Mouse (Mus musculus) lung, embryonic 16.5 days (tissue): ENCODE data around the gene Spx. TPM values are rescaled to one million over a fixed set of nuclear protein-coding genes. Genes with fewer than 3 reads are reported as not detected.

ENCODE experiments used
- ATAC-seq: fragments of 200-750 bp; cut with Nextera tagmentation; 2 replicates; pipeline ENCODE4 v1.8.0; 2017; ENCODE audit warnings: low read depth, mild to moderate bottlenecking, moderate library complexity
- H3K27ac ChIP-seq: fragments of 300-500 bp; sonication (generic); 2 replicates; pipeline ENCODE4 v1.5.1; 2014; ENCODE audit warnings: mild to moderate bottlenecking, control low read depth, low read length
- H3K27me3 ChIP-seq: fragments of 300-500 bp; sonication (generic); 2 replicates; pipeline ENCODE4 v1.6.1; 2014; ENCODE audit warnings: low read depth, low read length, mixed read lengths; ENCODE audit not compliant: control insufficient read depth, insufficient read depth
- H3K36me3 ChIP-seq: fragments of 300-500 bp; sonication (generic); 2 replicates; pipeline ENCODE4 v1.6.1; 2014; ENCODE audit warnings: low read length; ENCODE audit not compliant: control insufficient read depth, insufficient read depth
- H3K4me1 ChIP-seq: fragments of 300-500 bp; sonication (generic); replicated peaks from 2 replicates; pipeline ENCODE4 v1.6.1; 2014; ENCODE audit warnings: low read length, mixed read lengths; ENCODE audit not compliant: control insufficient read depth, insufficient read depth
- H3K4me2 ChIP-seq: fragments of 300-500 bp; sonication (generic); 2 replicates; pipeline ENCODE4 v1.6.1; 2014; ENCODE audit warnings: low read depth, low read length, control low read depth
- H3K4me3 ChIP-seq: fragments of 300-500 bp; sonication (generic); 2 replicates; pipeline ENCODE4 v1.5.1; 2014; ENCODE audit warnings: mild to moderate bottlenecking, low read length, control low read depth
- H3K9ac ChIP-seq: fragments of 300-500 bp; sonication (generic); 2 replicates; pipeline ENCODE4 v1.6.1; 2014; ENCODE audit warnings: low read length, control low read depth
- H3K9me3 ChIP-seq: fragments of 300-500 bp; sonication (generic); 2 replicates; pipeline ENCODE4 v1.6.1; 2016; ENCODE audit warnings: low read length; ENCODE audit not compliant: control insufficient read depth
- WGBS: fragments of 180-500 bp; shearing (Covaris S2); extraction: QIAGEN DNeasy Blood & Tissue Kit; methylation state at CpG from one replicate; pipeline ENCODE4 v1.1.7; 2014; 5-methylcytosine and 5-hydroxymethylcytosine counted together
- polyA plus RNA-seq: library from polyadenylated mRNA; unstranded; fragments of >200 nt; fragmentation: Nextera tagmentation; extraction: Ambion mirVana; gene quantifications from 2 replicates; pipeline ENCODE4 v1.2.1, GENCODE M21; 2015

The Spx gene
- polyA plus RNA-seq, 1 experiment from 2014 or later = 0.49 TPM

- H3K4me2 ChIP-seq = no peak overlapping the region
- 86% methylated on average over 9 of the region's 9 CpGs for WGBS
- peaks cover 13% of the 10 kb centered on the region for H3K4me1 ChIP-seq
- no peaks in the 10 kb centered on the region for H3K9me3 ChIP-seq
- no peak overlapping the region for H3K4me3 ChIP-seq
- no peak for ATAC-seq
- H3K36me3 ChIP-seq = no peaks in the 10 kb centered on the region
- H3K9ac ChIP-seq = no peak overlapping the region
- no peak overlapping the region for H3K27ac ChIP-seq
- no peaks in the 10 kb centered on the region for H3K27me3 ChIP-seq
These were observed 28.7 kb upstream of the Spx start for GRCm38 (mm10) chr6:142384521-142384920.

GRCm38 (mm10) chr6:142386285-142387010 is 26.8 kb upstream of the Spx start:
- Histone ChIP-seq H3K27ac (no peak overlapping the region), H3K27me3 (no peaks in the 10 kb centered on the region), H3K36me3 (no peaks in the 10 kb centered on the region), H3K4me1 (peaks cover 13% of the 10 kb centered on the region), H3K9ac (peak overlapping the region; percentile 69), H3K9me3 (no peaks in the 10 kb centered on the region), H3K4me3 (peak overlapping the region; percentile 86), H3K4me2 (peak overlapping the region; percentile 85)
- no peak for ATAC-seq
- WGBS = 3% methylated on average over 31 of the region's 31 CpGs

DNA sequence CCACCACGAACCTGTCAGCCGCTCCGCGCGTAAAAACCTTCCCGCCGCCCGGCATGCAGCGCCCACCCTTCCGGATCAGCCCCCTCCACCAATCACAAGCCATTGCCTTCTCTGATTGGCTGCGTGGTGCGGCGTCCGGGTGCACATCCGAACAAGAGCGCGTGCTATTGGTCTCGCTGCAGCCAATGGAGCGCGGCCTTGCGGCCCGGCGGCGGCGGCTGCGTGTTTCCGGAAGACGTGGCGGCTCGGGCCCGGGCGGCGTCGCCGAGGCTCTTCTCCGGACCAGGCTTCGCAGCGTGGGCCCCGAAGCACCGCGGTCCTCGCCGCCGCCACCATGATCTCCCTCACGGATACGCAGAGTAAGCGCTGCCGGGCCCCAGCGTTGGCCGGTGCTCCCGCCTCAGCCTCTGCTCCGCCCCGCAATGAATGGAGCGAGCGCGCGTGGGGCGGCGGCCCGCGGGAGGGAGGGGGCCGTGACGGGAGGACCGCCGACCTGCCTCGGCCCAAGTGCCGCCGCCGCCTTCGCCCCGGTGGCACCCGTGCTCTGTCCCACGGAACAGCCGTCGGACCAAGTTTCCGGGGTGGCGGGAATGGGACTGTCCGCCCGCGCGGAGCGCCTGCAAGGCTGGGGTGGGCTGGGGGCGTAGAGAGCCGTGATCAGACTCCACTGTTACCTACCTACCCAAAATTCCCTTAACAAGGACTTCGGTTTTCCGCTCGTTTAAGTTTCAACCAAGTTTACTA is 26.1 kb upstream of the Spx start, which contains the start of the genes Recql and Golt1b:
Gene Recql, minus strand, starts transcription at position 77 of the 744 bp plus-strand sequence.
Gene Golt1b, plus strand, starts transcription at position 211 of the 744 bp plus-strand sequence.
- Histone ChIP-seq H3K9me3 (no peaks in the 10 kb centered on the region), H3K27me3 (no peaks in the 10 kb centered on the region), H3K9ac (peak within 1 kb of the TSS; percentile 91), H3K4me3 (peak within 1 kb of the TSS; percentile 86), H3K4me2 (peak within 1 kb of the TSS; percentile 85), H3K4me1 (peaks cover 13% of the 10 kb centered on the region), H3K36me3 (no peaks in the 10 kb centered on the region), H3K27ac (no peak within 1 kb of the TSS)
- ATAC-seq = peak; percentile 100
- under 1% methylated on average over 78 of the region's 87 CpGs for WGBS

- H3K9ac ChIP-seq = peak overlapping the region; percentile 91
- H3K27ac ChIP-seq = no peak overlapping the region
- no peaks in the 10 kb centered on the region for H3K9me3 ChIP-seq
- H3K4me2 ChIP-seq = peak overlapping the region; percentile 71
- ATAC-seq = no peak
- no peaks in the 10 kb centered on the region for H3K36me3 ChIP-seq
- peaks cover 13% of the 10 kb centered on the region for H3K4me1 ChIP-seq
- H3K27me3 ChIP-seq = no peaks in the 10 kb centered on the region
- WGBS = 13% methylated on average over 8 of the region's 8 CpGs
- H3K4me3 ChIP-seq = peak overlapping the region; percentile 86
These were observed 25.4 kb upstream of the Spx start for GRCm38 (mm10) chr6:142387755-142388271.

- Histone ChIP-seq H3K9me3 (no peaks in the 10 kb centered on the region), H3K9ac (no peak overlapping the region), H3K27me3 (no peaks in the 10 kb centered on the region), H3K4me3 (no peak overlapping the region), H3K27ac (no peak overlapping the region), H3K36me3 (peaks cover 3% of the 10 kb centered on the region; the same call in 1 of the 2 replicates), H3K4me1 (peaks cover 13% of the 10 kb centered on the region), H3K4me2 (peak overlapping the region; percentile 11; the same call in 1 of the 2 replicates)
- no peak for ATAC-seq
- WGBS = 85% methylated on average over 2 of the region's 2 CpGs
These were observed 24.1 kb upstream of the Spx start for GRCm38 (mm10) chr6:142389101-142389500.

GRCm38 (mm10) chr6:142392312-142392711 is 20.9 kb upstream of the Spx start:
- H3K27ac ChIP-seq = no peak overlapping the region
- H3K4me1 ChIP-seq = peaks cover 9% of the 10 kb centered on the region
- H3K4me2 ChIP-seq = no peak overlapping the region
- H3K27me3 ChIP-seq = no peaks in the 10 kb centered on the region
- peaks cover 20% of the 10 kb centered on the region for H3K36me3 ChIP-seq
- H3K9me3 ChIP-seq = no peaks in the 10 kb centered on the region
- no peak for ATAC-seq
- no peak overlapping the region for H3K9ac ChIP-seq
- no peak overlapping the region for H3K4me3 ChIP-seq
- WGBS = 77% methylated on average over 5 of the region's 5 CpGs

DNA sequence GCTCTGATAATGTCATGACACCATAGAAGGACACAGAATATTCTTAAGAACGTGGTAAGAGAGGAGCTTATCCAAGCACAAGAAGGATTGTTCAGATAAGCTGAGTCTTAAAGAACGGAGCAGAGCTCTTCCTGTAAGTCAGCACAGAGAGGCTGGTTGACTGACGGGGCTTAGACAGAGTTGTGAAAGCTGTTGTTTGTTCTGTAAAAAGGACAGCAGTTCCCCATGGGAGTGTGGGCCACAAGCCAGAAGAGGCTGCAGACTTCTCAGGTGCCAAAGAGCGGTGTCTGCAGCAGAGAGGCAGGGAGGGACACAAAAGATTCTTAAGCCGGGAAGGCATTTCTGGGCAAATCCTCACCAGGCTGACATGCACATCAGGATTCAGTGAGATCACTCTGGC is 18.6 kb upstream of the Spx start:
- no peak for ATAC-seq
- 79% methylated on average over 5 of the region's 5 CpGs for WGBS
- no peak overlapping the region for H3K4me3 ChIP-seq
- H3K4me1 ChIP-seq = no peaks in the 10 kb centered on the region
- H3K27me3 ChIP-seq = no peaks in the 10 kb centered on the region
- no peak overlapping the region for H3K9ac ChIP-seq
- peaks cover 20% of the 10 kb centered on the region for H3K36me3 ChIP-seq
- no peak overlapping the region for H3K27ac ChIP-seq
- no peak overlapping the region for H3K4me2 ChIP-seq
- H3K9me3 ChIP-seq = no peaks in the 10 kb centered on the region

DNA sequence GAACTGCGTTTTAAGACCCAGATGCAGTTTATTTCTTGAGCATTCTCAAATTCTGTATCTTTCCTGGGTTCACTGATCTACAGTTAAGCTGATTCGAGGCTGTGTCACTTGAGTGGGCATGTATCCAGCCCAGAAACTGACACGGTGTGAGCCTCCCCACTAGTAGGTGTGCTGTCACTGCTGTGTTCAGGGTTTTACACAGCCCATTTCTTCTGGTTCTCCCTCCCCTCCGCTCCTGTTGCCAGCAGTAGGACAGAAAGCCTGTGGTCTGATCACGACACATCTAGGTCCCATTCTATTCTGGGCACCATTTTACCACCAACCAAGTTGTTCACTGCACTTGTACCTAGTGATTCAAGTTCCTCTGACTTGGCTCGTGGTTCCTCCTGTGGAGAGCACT is 17.5 kb upstream of the Spx start:
- Histone ChIP-seq H3K9ac (no peak overlapping the region), H3K36me3 (peaks cover 25% of the 10 kb centered on the region), H3K27ac (no peak overlapping the region), H3K4me2 (no peak overlapping the region), H3K27me3 (no peaks in the 10 kb centered on the region), H3K9me3 (no peaks in the 10 kb centered on the region), H3K4me3 (no peak overlapping the region), H3K4me1 (no peaks in the 10 kb centered on the region)
- 84% methylated on average over 6 of the region's 6 CpGs for whole genome bisulfite sequencing
- no peak for ATAC-seq

DNA sequence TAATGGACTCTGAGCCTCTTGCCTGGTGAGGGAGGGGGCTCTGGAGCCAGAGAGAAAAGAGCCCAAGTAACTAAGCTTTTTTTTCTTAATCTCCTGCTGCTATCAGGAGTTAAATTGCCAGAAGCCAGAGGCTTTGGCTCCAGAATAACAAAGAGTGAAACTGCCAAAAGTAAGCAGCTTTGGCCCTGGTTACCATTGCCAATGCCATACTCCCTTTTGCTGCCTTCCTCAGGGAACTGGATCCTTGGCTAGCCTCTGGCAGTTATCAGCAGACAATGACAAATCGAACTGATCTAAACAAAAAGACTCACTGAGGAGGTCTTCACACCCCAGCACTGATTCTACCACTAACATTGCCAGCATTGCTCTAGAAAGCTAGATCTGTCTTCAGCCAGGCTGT is 2.1 kb upstream of the Spx start:
- no peak overlapping the region for H3K9ac ChIP-seq
- 0 out of 2 replicates have a peak, but pooled peaks cover 2% of the 10 kb centered on the region for H3K4me1 ChIP-seq
- no peaks in the 10 kb centered on the region for H3K36me3 ChIP-seq
- H3K27ac ChIP-seq = no peak overlapping the region
- 21% methylated on average over 1 of the region's 1 CpGs for WGBS
- H3K27me3 ChIP-seq = peaks cover 13% of the 10 kb centered on the region
- H3K4me2 ChIP-seq = no peak overlapping the region
- H3K9me3 ChIP-seq = no peaks in the 10 kb centered on the region
- ATAC-seq = no peak
- no peak overlapping the region for H3K4me3 ChIP-seq
